Mouse (Mus musculus): Measurements from ENCODE around the gene Klk12. TPM values are rescaled to one million over a fixed set of nuclear protein-coding genes. Genes with fewer than 3 reads are reported as not detected.

The Klk12 gene
- not detected in 2 replicates for polyA plus RNA-seq (2021; fragmentation: Nextera tagmentation)
- long read RNA-seq, experiment 1 = 0 reads
- long read RNA-seq, experiment 2 = 0 reads

DNA sequence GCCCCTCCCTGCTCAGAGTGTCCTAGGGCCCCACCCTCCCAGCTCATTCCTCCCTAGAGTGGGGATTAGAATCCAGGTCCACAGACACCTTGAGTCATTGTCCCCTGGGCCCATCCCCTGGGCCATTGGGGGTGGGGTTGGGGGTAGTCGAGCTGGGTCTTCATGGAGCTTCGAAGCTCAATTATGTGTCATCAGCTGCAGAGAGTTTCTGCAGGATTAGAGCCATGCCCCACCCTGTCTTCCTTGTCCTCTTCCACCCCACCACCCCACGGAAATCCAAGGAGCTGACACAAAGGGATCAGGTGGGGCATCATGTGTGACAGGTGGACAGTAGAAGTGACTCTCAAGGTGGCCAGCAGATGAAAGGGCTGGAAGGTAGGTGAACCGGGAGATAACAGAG, at the start of gene Klk12:
Klk12 (plus strand) TSS at position 301 of the 400 bp plus-strand sequence.

DNA sequence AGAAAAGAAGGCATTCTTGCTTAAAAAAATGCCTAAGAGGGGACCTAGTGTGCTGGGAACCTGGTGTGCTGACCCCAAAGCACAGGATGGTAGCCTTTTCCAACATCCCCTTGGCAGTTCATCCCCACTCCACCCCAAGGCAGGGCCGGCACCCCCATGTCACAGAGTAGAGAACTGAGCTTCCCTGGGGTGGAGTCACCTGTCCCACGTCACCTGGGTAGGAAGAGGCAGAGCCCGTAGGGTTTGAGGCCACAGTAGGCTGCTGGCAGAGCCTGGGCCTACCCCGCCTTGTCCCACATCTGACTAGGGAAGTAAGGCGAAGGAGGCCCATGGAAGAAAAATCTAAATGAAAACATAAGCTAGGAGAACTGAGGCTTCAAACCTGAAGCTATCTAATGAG, 5.7 kb downstream of the Klk12 start, which contains the start of gene Klk11:
Klk11 (plus strand) TSS at position 241 of the 400 bp plus-strand sequence.

DNA sequence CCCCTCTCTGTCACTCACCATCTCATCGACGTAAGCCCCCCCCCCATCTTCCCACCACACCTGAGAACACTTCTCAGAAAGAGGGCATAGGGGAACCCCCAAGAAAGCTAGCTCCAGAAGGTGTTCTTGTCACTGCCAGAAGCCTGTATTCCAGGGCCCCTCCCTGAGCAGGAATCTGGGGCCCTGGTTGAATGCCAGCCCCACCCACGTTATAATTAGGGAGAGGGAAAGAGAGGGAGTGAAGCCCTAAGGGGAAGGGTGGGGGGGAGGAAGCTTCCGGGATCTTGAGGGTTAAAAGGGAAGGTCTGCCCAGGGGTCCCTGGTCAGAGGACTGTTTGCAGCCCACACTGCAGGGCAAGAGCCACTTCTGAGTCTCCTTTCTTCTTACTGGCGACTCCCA, 12.0 kb downstream of the Klk12 start, which contains the start of gene Klk10:
Klk10 (plus strand) TSS at position 290 of the 400 bp plus-strand sequence.

DNA sequence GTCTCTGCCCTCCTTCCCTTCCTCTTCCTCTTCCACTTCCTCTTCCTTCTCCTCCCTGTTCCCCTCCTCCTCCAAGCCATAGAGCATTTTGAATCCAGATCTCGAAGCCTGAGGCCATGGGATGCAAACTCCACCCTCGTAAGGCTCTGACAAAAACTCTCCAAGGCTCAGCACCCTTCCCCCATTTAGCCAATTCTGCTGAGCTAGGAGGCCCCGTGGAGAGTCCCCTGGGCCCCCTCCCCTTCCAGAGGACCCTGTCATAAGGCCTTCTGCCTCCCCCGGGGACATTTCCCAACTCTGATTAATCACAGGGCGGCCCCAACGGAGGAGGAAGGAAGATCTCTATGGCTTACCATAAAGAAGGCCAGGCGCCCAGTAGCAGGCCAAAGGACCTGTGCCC, 22.9 kb downstream of the Klk12 start, which contains the start of gene Klk9:
Klk9 (plus strand) TSS at position 301 of the 400 bp plus-strand sequence.

DNA sequence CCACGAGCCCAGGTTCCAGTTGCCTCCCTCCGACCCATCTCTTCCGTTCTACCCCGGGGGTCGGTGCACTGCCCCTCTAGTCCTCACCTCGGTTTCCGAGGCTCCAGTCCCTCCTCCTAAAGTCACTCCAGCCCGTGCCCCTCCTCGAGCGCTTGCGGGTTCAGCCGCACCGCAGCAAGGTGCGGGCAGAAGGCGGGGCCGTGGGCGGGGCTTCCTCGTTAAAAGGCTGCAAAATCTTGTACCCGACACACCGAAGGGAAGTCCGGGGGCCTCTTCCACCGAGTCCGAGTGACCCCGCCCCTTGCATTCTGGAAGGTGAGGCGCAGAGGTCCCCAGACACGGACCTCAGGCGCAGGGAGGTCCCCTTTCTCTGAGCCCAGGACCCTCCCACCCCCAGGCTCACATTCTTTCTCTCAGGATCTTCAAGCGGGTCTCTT, 28.7 kb downstream of the Klk12 start, which contains the start of gene Klk8:
Klk8 (plus strand) TSS at position 245 of the 437 bp plus-strand sequence.

DNA sequence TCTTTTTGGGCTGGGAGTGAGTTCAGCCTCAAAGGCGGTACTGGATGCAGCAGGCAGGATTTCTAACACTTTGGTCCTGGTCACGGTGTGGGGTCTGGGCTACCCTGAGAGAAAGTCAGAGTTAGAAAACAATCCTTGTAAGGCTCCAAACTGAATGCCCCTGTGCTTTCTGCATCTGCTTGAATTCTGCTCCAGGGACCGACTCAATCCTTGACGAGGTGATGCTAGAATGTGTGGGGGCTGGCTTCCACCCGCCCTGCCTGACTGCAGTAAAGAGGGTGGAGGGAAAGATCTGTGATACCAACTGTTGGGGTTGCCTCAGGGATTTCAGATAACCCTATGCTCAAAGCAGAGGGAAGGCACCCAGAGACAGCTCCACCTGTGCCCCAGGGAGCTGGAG, 42.3 kb downstream of the Klk12 start, which contains the start of gene Klk7:
Klk7 (plus strand) TSS at position 301 of the 400 bp plus-strand sequence.

Other genes starting within 250 kb of the Klk12 start
- gene Cd33, start 224.5 kb upstream of the Klk12 start, polyA plus RNA-seq (2021; fragmentation: Nextera tagmentation) = 4.9 and 5.2 TPM in 2 replicates
- gene Zfp658, start 206.6 kb upstream of the Klk12 start, polyA plus RNA-seq (2021; fragmentation: Nextera tagmentation) = 1.2 and 1.6 TPM in 2 replicates
- 5.4 and 5.5 TPM in 2 replicates for gene Zfp719, start 189.3 kb upstream of the Klk12 start, polyA plus RNA-seq (2021; fragmentation: Nextera tagmentation)
- not detected in 2 replicates for gene Zfp819, start 161.7 kb upstream of the Klk12 start, polyA plus RNA-seq (2021; fragmentation: Nextera tagmentation)
- gene Ceacam18, start 134.2 kb upstream of the Klk12 start, polyA plus RNA-seq (2021; fragmentation: Nextera tagmentation) = not detected in 2 replicates
- 0.54 and 0.59 TPM in 2 replicates for gene Siglece, start 108.7 kb upstream of the Klk12 start, polyA plus RNA-seq (2021; fragmentation: Nextera tagmentation)
- 5.3 and 6.3 TPM in 2 replicates for gene Ctu1, start 96.9 kb upstream of the Klk12 start, polyA plus RNA-seq (2021; fragmentation: Nextera tagmentation)
- gene Klk14, start 78.5 kb upstream of the Klk12 start, polyA plus RNA-seq (2021; fragmentation: Nextera tagmentation) = not detected in 2 replicates
- not detected in 2 replicates for gene Klk13, start 56.3 kb upstream of the Klk12 start, polyA plus RNA-seq (2021; fragmentation: Nextera tagmentation)
- gene Klk11, start 5.7 kb downstream of the Klk12 start, polyA plus RNA-seq (2021; fragmentation: Nextera tagmentation) = not detected in 2 replicates
- gene Klk10, start 12.1 kb downstream of the Klk12 start, polyA plus RNA-seq (2021; fragmentation: Nextera tagmentation) = 0.15 and 0.34 TPM in 2 replicates
- not detected in 2 replicates for gene Klk9, start 23.0 kb downstream of the Klk12 start, polyA plus RNA-seq (2021; fragmentation: Nextera tagmentation)
- 9.7 and 10.3 TPM in 2 replicates for gene Klk8, start 28.7 kb downstream of the Klk12 start, polyA plus RNA-seq (2021; fragmentation: Nextera tagmentation)
- not detected in 2 replicates for gene Klk7, start 42.4 kb downstream of the Klk12 start, polyA plus RNA-seq (2021; fragmentation: Nextera tagmentation)
- 7.3 and 12.8 TPM in 2 replicates for gene Klk6, start 55.6 kb downstream of the Klk12 start, polyA plus RNA-seq (2021; fragmentation: Nextera tagmentation)
- not detected in 2 replicates for gene Klk5, start 73.1 kb downstream of the Klk12 start, polyA plus RNA-seq (2021; fragmentation: Nextera tagmentation)
- gene Klk4, start 112.3 kb downstream of the Klk12 start, polyA plus RNA-seq (2021; fragmentation: Nextera tagmentation) = not detected in 2 replicates
- not detected in 2 replicates for gene Klk15, start 164.8 kb downstream of the Klk12 start, polyA plus RNA-seq (2021; fragmentation: Nextera tagmentation)
- gene Klk1b8, start 181.8 kb downstream of the Klk12 start, polyA plus RNA-seq (2021; fragmentation: Nextera tagmentation) = not detected in 2 replicates
- gene Klk1b1, start 197.9 kb downstream of the Klk12 start, polyA plus RNA-seq (2021; fragmentation: Nextera tagmentation) = not detected in 2 replicates
- not detected in 2 replicates for gene Klk1b9, start 207.2 kb downstream of the Klk12 start, polyA plus RNA-seq (2021; fragmentation: Nextera tagmentation)
- gene Klk1b11, start 227.0 kb downstream of the Klk12 start, polyA plus RNA-seq (2021; fragmentation: Nextera tagmentation) = not detected in 2 replicates
- not detected in 2 replicates for gene Klk1b26, start 243.3 kb downstream of the Klk12 start, polyA plus RNA-seq (2021; fragmentation: Nextera tagmentation)

Measured in left cerebral cortex, adult 6 months (tissue).